Mouse (Mus musculus) adipocyte (in vitro differentiated cells): ENCODE measurements around the gene Mrpl24.
"Not testable (repeated sequence)": the region's sequence is repeated elsewhere in the genome, so short reads cannot be mapped to it uniquely, and the experiment has no call there.

ENCODE experiments used
- DNase-seq: peaks from one replicate; pipeline ENCODE4 v3.0.0-alpha.2; 2016; ENCODE audit warnings: low spot score

Mrpl24 gene

DNA sequence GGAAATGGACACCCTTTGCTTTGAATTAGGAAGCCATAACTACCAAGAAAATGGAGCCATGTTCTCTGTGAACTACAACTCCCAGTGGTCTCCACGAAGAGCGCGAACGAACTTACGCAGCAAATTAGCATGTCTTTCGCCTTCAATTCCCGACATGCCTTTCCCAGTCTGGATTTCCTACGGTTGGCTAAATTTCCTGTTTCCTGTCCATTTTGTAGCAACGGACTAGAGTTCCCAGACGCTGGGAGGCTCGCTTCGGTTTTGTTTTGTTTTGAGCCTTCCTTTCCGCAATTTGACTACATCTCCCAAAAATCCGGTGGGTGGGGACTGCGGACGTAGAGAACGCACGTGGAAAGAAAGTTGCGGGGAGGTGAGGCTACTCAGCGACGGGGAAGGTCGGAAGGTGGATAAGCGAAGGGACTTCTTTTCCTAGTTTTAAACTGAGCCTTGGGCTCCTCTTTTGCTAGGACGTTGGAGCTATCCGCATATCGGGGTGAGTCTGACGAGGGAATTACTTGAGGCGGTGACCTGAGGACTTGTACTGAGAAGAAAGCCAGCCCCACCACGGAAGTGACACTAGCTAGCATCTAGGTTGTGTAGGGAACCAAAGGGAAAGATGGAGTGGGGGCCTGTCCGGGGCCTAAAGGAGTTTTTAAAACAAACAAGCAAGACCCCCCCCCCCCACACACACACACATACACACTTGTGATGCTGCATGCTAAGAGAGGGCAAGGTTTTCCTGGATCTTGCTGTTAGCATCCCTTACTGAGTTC is at the start of gene Mrpl24:
Gene Mrpl24, plus strand, starts transcription at position 171 of the 773 bp plus-strand sequence.
- peak; percentile 98 for DNase-seq

DNA sequence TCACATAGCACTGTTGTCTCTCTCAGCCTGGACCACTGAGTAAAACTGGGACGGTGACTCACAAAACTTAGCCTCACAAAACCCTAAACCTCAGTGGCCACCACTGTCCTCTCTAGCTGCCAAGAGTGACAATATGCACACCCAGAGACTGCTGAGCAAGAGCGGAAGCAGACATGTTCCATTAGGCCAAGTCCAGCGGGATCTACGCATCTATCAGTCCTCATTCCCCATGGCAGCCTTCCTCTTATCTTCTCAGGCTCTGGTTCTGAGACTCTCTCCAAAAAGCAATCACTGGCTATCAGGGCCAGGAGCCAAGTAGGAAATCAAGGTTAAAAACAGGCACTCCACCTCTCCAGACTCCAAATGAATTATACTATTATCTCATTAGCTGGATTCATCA is 41.6 kb upstream of the Mrpl24 start:
- no peak for DNase-seq

DNA sequence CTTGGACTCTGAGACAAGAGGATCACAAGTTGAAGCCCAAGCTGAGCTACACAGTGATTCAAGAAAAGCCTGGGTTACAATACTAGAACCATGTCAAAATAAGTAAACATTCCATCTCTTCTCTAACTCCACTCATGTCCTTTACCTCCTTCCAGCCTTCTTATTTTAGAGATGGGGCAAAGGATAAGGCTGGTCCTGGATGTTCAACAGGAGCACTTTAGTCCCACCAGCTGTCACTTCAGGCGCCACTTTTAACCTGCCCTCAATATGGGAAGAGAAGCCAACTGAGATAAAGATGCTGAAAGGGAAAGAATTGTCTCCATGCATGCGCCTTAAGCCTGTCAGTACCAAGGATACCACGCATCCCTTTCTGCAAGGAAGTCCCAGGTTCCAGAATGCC is 35.0 kb upstream of the Mrpl24 start:
- DNase-seq = no peak

DNA sequence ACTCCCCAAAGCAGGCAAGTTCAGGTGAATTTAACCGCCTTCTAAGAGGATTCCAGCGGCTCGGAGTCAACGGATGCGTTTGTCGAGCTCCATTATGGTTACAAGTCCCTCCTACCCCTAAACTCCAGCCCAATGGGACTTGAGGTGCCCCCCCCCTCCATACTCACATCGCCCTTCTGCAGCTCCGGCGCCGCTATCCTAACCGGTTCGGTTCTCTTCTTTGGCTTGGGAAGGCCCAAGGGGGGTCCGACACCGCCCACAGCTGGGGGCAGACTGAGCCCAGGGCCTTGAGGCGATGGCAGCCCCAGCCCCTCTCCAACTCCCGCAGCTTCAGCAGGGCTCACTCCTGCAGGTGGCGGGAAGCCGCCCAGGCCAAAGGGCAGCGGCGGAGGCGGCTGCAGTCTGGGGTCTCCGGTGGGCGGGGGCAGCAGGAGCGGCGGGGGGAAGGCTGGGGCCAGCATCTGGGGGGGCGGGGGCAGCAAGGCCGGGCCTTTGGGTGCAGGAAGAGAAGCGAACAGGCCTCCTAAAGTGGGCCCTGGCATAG is 34.5 kb upstream of the Mrpl24 start:
- peak; percentile 52 for DNase-seq

DNA sequence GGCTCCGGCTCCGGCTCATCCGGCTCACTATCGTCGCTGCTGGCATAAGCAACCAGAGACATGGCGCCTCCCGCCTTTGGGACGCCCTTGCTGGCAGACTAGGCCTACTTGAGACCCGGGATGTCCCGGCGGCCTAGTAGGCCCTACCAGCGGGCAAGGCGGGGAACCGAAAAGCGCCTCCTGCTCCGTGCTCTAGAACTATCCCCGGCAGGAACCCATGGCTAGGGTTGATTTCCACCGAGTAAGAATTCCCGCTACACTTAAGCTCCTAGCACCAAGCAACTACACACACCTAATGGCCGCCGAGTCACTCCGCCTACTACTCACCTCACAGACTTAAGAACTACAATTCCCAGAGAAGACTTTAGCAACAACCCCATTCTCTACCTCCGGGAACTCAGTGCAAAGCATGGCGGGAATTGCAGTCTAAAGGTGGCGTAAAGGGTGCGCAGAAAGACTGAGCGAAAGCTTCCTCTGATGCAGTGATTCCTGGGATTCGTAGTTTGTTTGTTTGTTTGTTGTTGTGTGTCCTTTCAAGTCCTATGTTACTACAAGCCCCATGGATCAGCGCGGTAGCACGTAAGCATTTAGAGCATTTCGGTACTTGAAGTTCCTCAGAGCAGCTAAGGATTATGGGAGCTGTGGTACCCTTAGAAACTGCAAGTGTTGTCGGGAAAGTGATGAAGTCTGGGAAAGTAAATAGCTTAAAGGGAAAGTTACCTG is 33.9 kb upstream of the Mrpl24 start, which contains the start of gene Prcc:
Gene Prcc, minus strand, starts transcription at position 328 of the 723 bp plus-strand sequence.
- DNase-seq = peak; percentile 99

DNA sequence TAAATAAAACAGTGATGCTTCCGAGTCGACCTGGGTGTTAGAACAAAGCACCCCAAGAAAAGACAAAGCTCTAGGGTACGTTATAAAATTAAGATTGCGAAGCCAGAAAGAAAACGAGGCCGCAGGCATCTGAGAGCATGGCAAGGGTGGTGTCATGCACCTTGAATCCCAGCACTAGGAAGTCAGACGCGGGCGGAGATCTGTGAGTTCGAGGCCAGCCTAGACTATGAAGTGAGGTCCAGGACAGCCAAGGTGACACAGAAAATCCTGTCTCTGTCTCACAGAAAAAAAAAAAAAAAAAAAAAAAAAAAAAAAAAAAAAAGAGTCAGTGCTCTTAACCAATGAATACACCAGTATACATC is 33.3 kb upstream of the Mrpl24 start:
- no peak for DNase-seq

DNA sequence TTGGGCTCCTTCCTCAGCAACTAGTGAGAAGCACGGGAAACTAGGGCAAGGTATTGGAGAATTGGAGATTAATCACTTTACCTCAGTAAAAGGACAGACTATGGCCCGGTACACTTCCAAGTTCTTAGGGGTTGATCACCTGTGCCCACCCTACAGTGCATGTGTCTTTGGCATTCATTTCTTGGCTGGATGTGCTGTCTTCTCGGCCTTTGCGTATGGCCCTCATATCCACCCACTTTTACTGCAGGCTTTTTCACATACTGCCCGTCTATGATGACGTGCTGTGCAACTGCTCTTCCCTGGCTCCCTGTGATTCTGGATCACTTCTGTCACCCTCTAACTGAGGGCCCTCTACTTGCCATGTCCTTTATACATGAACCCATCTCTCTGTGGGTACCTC is 32.9 kb upstream of the Mrpl24 start:
- no peak for DNase-seq

GRCm38 (mm10) chr3:87887400-87887799 is 31.9 kb upstream of the Mrpl24 start:
- DNase-seq = not testable (repeated sequence)

GRCm38 (mm10) chr3:87891481-87891880 is 27.8 kb upstream of the Mrpl24 start:
- no peak for DNase-seq

DNA sequence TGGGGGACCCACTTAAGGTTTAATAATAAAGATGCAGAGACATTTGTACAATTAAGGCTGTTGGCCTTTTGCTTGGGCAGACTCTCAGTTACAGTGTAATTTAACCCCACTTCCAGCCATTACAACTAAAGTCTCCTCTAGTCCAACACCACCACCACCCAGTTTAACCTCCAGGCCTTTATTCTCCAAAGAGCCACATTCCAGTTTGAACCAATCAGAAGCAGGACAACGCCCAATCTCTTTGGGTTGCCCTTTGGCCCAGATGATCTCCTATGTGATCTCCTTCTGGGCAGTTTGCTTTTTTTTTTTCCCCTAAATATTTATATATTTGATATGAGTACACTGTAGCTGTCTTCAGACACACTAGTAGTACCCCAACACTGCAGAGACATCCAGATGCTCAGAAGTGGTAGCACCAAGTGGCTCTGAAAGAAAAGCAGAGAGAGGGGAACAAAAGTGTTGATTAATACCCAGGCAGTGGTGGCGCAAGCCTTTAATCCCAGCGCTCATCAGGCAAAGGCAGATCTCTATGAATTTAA is 25.9 kb upstream of the Mrpl24 start:
- DNase-seq = no peak

- no peak for DNase-seq
Measured at GRCm38 (mm10) chr3:87899266-87899665, 20.0 kb upstream of the Mrpl24 start.

- no peak for DNase-seq
Measured at GRCm38 (mm10) chr3:87899776-87900175, 19.5 kb upstream of the Mrpl24 start.

- no peak for DNase-seq
Measured at GRCm38 (mm10) chr3:87901036-87901624, 18.2 kb upstream of the Mrpl24 start.

DNA sequence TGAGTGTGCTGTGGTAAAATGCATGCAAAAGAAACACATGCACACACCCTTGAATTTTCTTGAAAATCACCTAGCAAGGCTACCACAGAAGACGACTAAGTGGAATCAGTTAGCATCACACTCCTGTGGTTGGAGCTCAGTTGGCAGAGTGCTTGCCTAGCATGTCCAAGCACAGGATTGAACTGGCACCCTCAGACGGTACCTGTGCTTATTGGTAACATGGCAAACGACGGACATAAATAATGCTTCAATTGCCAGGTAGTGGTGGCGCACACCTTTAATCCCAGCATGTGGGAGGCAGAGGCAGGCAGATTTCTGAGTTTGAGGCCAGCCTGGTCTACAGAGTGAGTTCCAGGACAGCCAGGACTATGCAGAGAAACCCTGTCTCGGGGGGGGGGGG is 17.3 kb upstream of the Mrpl24 start:
- DNase-seq = not testable (repeated sequence)

DNA sequence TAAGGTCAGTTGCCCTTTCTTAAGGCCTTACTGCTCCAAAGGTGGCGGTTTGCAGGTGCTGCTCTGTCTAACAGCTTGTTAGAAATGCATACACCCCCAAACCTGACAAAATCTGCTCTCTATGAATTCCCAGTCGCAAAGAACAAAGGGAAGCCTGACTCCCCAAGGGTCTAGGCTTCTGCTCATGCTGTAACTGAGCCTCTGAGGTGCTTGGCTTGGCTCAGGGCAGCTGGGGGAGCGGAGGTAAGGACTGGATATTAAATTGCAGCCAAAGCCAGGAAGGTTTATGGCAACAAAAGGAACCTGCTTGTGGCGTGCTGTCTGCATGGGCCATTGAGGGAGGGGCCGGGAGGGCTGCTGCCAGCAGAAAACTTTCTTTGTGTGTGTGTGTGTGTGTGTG is 15.5 kb upstream of the Mrpl24 start:
- DNase-seq = no peak

- peak; percentile 95 for DNase-seq
Measured at GRCm38 (mm10) chr3:87905880-87906485, 13.3 kb upstream of the Mrpl24 start, which contains the start of gene Hdgf. TSS of gene Hdgf (plus strand) at chr3:87906321.

DNA sequence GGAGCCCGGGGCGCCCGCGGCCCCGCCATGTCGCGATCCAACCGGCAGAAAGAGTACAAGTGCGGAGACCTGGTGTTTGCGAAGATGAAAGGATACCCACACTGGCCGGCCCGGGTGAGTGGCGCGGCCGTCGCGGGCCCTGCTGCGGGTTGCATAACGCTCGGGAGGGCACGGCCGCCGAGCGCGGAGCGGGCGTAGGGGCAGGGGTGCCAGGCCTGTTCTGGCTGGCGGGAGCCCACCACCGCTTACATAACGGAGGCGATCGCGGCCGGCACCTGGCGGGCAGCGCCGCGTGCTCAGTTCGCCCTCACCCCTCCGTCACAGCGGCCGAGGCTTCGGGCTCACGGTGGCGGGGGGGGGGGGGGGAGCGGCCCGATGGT is 12.7 kb upstream of the Mrpl24 start:
- peak; percentile 52 for DNase-seq

DNA sequence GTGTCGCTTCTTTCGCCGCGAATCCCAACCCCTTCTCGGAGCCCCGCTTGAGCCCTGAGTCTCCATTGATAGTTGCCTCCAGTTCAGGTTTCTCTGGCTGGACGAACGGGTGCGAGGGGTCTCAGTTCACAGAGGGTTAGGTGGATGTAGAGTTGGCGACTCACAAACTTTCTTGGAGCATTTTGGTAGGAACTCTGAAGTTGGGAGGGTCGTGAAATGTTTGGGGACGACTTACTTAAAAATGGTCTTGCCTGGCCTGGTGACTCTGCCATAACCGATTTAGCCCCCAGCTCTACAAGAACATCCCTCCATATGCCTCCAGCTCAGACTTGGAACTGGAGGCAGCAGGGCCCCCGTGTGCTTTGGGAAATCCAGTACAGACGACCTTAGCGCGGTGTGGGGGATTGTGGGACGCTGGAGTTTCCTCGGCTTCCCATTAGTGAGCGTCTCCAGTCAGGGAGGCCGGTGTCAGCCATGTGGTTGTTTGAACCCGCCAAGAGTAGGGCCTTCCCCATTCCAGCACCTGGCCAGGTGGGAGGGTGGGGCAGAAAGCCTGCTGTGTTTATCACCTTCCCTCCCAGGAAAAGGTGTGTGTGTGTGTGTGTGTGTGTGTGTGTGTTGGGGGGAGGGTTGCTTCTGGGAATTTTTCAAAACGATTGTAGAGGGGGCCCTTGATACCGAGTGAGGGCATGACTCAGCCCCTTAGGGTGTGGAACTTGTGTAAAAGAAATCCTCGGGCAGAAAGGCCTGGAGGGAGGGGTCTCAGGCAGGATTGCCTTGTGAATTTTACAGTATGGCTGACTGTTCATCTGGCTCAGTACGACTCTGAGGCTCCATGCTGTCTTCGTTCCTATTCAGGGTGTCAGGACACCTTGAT is 12.1 kb upstream of the Mrpl24 start:
- DNase-seq = peak; percentile 42

GRCm38 (mm10) chr3:87907906-87908305 is 11.4 kb upstream of the Mrpl24 start:
- DNase-seq = no peak

- DNase-seq = peak; percentile 43
Measured at GRCm38 (mm10) chr3:87909381-87909780, 9.9 kb upstream of the Mrpl24 start.

- peak; percentile 84 for DNase-seq
Measured at GRCm38 (mm10) chr3:87909874-87910273, 9.4 kb upstream of the Mrpl24 start.
